Mouse (Mus musculus): ENCODE data around the gene Gjc1.

The Gjc1 gene

DNA sequence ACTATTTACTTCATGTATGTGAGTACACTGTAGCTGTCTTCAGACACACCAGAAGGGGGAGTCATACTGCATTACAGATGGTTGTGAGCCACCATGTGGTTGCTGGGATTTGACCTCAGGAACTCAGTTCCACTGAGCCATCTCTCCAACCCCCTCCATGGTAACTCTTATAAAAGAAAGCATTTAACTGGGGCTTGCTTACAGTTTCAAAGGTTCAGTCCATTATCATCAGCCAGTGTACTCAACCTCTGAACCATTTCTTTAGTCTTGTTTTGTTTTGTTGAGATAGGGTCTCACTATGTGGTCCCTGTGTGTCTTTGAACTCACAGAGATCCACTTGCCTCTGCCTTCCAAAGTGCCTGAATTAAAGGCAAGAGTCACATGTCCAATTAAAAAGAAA is 4.6 kb downstream of the Gjc1 start:
- no peak for DNase-seq (ENCODE audit: low spot score in 2 of 2)

DNA sequence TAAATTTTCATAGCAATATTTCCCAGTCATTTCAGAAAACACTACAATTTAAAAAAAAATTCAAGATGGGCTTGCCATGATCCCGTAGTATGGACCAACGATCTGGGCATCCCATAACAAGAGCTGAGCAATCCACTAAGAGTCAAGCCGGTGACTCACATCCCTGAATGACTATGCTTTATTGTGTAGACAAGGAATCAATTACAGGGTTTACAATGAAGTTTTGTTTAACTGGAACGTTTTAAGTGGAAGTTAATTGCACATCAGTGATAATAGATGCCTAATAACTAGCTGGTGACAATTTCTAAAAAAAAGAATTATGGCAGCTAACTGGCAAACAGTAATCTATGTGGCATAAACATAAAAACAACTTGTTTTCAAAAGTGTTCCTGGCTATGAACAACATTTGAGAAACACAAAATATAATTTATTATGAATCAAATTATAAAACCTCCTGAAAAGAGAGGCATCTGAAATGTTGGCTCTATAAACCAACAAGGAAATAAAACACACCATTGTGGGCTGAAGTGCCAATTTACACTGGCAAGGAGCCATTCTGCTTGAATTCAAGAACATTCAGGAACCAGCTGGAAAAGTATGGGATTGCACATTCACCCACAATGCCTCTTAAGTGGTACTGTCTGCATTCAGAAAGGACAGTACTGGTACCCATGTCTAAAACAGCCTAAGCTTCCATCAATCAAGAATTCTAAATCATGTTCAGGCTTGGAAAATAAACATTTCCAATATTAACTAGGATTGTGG is 8.6 kb downstream of the Gjc1 start:
- no peak for DNase-seq (ENCODE audit: low spot score in 2 of 2)

GRCm38 (mm10) chr11:102808246-102808645 is 11.3 kb downstream of the Gjc1 start:
- DNase-seq (ENCODE audit: low spot score in 2 of 2), result no peak

- DNase-seq (ENCODE audit: low spot score in 2 of 2), result no peak
Observed at GRCm38 (mm10) chr11:102803453-102803852, 16.0 kb downstream of the Gjc1 start.

- DNase-seq (ENCODE audit: low spot score in 2 of 2), result no peak
Observed at GRCm38 (mm10) chr11:102794157-102794556, 25.3 kb downstream of the Gjc1 start.

GRCm38 (mm10) chr11:102791682-102792445 is 27.6 kb downstream of the Gjc1 start:
- no peak for DNase-seq (ENCODE audit: low spot score in 2 of 2)

DNA sequence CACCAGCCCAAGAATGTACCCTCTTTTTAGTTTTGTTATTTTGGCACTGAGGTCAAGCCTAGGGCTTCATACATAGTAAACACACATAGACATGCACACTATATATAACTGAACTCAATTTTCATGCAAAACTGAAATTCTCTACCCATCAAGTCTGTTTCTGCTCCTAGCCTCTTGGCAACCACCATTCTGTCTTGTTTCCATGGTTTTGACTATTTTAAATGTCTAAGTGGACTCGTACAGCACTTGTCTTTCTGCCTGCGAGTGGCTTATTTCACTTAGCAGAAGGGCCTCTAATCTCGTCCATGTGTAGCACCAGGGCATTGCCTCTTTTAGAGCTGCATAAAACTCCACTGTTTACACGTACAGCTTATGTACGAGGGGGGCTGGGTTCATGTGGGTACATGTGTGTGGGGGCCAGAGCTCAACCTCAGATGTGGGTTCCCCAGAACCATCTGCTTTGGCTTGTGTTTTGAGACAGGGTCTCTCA is 31.8 kb downstream of the Gjc1 start:
- DNase-seq (ENCODE audit: low spot score in 2 of 2), result no peak

DNA sequence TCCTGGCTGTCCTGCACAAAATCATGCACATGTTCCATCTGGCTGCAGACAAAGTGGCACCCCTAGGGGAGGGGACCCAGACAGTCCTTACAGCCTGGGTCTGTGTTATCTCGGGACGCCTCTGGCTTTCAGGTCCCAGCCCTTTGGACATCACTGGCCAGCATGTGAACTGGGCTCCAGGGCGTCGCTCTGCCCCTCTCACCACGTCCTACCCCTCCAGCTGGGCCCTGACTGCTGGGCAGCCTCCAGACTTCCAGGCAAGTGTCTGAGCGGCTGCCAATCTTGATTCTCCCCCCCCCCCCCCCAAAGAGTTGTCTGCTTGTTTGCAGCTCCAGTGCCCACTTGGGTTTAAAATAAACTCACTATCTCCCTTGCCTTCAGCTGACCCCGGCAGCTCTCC is 36.1 kb downstream of the Gjc1 start:
- DNase-seq (ENCODE audit: low spot score in 2 of 2), result no peak

GRCm38 (mm10) chr11:102781523-102781922 is 38.0 kb downstream of the Gjc1 start:
- no peak for DNase-seq (ENCODE audit: low spot score in 2 of 2)

GRCm38 (mm10) chr11:102780986-102781351 is 38.5 kb downstream of the Gjc1 start:
- DNase-seq (ENCODE audit: low spot score in 2 of 2), result no peak

DNA sequence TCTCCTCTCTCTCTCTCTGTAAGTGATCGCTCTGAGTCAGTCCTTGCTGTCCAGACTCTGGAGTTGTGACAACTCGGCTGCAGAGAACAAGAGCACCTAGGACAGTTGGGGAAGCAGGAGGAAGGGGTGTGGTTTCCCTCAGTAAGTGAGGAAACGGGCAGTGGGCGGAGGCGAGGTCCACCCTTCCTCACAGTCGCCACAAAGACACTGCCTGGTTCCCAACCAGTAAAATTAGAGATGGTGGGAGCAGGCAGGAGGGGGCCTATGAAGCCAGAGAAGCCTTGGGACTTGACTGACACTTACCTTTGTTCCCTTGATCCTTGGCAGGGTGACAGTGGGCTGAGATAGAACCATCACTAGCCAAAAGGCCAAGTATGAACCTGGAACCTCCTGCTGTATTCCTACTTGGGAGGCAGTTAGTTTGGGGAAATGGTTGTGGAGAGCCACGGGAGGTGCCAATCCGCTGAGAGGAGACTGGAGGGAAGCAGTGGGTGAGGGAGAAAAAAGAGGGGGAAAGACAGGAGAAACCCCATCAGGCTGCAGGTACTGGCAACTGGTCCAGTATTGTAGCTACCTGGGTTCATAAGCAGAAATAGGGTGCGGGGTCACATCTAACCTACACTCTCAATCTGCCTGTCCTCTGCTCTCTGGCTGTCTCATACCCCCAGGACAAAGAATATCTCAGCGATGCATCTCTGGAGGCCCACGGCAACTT is 39.1 kb downstream of the Gjc1 start:
- DNase-seq (ENCODE audit: low spot score in 2 of 2), result no peak

GRCm38 (mm10) chr11:102779824-102780223 is 39.7 kb downstream of the Gjc1 start:
- no peak for DNase-seq (ENCODE audit: low spot score in 2 of 2)

GRCm38 (mm10) chr11:102779081-102779638 is 40.3 kb downstream of the Gjc1 start:
- DNase-seq (ENCODE audit: low spot score in 2 of 2), result no peak

DNA sequence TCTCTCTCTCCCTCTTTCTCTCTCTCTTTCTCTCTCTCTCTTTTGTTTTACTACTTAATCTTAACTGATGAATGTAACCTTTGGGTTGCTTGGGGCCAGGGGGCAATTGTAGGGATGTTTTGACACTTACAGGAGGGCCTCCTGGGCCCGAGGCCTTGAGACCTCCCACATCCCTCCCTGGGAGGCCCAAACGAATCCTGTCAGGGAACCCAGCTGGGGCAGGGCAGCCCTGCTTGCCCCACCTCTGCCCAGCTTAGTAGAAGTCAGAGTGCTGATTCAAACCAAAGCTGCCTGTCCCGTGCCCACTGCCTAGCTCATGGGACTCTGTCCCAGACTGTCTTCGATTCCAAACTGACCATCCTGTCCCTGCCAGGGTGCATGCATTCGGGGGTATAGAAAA is 40.9 kb downstream of the Gjc1 start:
- DNase-seq (ENCODE audit: low spot score in 2 of 2), result no peak

DNA sequence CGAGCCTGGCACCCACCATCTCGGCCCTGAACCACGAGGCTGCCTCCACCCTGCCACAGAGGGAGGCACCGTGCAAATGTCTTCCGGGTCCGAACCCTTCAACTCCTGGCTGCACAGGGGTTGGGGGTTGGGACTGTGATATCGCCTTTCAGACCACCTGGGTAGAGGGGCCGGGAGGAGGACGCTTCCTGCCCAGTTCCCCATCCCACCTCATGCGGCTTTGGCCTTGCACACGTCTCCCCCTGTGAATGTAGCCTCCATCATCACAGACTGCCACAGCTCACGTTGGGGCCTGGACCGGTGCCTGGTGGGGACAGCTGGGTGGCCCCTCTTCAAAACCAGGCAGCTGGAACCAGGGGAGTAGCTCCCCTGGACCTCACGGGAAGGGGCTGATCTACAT is 41.3 kb downstream of the Gjc1 start:
- no peak for DNase-seq (ENCODE audit: low spot score in 2 of 2)

GRCm38 (mm10) chr11:102777598-102777997 is 41.9 kb downstream of the Gjc1 start:
- DNase-seq (ENCODE audit: low spot score in 2 of 2), result peak in 1 of 2 experiments; percentile 56

GRCm38 (mm10) chr11:102774621-102775141 is 44.8 kb downstream of the Gjc1 start:
- peak in 1 of 2 experiments; percentile 50 for DNase-seq (ENCODE audit: low spot score in 2 of 2)

GRCm38 (mm10) chr11:102773713-102774611 is 45.5 kb downstream of the Gjc1 start:
- DNase-seq (ENCODE audit: low spot score in 2 of 2), result peak; percentile 70 to 82

DNA sequence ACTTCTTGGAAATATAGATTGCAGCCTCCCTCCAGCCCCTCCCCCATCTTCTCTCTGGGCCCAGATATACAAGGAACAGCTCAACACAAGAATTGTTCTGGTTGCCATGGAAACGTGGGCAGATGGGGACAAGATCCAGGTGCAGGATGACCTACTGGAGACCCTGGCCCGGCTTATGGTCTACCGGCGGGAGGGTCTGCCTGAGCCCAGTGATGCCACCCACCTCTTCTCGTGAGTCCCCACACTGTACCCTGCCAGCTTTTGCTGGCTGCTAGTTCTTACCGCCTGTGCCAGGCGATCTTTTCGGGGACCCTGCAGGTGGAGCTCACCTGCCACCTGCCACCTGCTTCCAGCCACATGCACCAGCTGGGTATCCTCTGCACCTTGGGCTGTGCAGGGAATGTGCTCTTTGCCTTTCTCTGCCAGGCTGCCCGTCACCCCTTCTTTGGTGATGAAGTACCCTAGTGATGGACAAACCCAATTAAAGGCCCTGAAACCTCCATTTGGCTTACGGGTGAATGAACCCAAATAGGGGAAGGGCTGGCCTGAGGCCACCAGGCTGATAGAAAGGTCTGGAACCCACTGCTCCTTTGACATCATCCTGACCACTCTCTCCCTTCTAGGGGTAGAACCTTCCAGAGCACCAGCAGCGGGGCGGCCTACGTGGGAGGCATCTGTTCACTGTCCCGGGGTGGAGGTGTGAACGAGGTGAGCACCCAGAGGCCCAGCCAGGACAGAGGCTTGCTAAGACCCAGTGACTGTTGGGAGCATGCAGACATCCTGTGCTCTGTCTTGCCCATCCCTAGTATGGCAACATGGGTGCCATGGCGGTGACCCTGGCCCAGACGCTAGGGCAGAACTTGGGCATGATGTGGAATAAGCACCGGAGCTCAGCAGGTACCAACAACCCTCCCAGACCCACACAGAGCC is 46.5 kb downstream of the Gjc1 start:
- DNase-seq (ENCODE audit: low spot score in 2 of 2), result no peak
